Mouse (Mus musculus): ENCODE results near the gene En2. TPM values are rescaled to one million over a fixed set of nuclear protein-coding genes. Genes with fewer than 3 reads are reported as not detected.

Gene En2
- polyA plus RNA-seq, 1 experiment from 2014 or later: not detected

GRCm38 (mm10) chr5:28178322-28178721, 12.8 kb downstream of the En2 start:
- no peak overlapping the region for H3K27ac ChIP-seq (ENCODE audit: low read length)
- no peak overlapping the region for H3K9ac ChIP-seq (replicated peaks; ENCODE audit: low read depth, low read length)
- no peaks in the 10 kb centered on the region for H3K9me3 ChIP-seq (ENCODE audit: control insufficient read depth, low read depth, low read length)
- H3K4me2 ChIP-seq (replicated peaks; ENCODE audit: low read depth, low read length): no peak overlapping the region
- ATAC-seq (ENCODE audit: insufficient number of reproducible peaks, insufficient read depth, low FRiP score, low read depth): no peak
- peaks cover 50% of the 10 kb centered on the region for H3K27me3 ChIP-seq (ENCODE audit: control insufficient read depth, insufficient read depth, low read length)
- no peak overlapping the region for H3K4me3 ChIP-seq (ENCODE audit: low read depth, low read length)
- H3K36me3 ChIP-seq (ENCODE audit: control insufficient read depth, insufficient read depth, low read length): no peaks in the 10 kb centered on the region
- no peaks in the 10 kb centered on the region for H3K4me1 ChIP-seq (ENCODE audit: control insufficient read depth, insufficient read depth, low read length)
- WGBS: 19% methylated on average over 5 of the region's 5 CpGs

- WGBS: 34% methylated on average over 7 of the region's 7 CpGs
- Histone ChIP-seq H3K4me2 (replicated peaks; ENCODE audit: low read depth, low read length) (no peak overlapping the region), H3K9ac (replicated peaks; ENCODE audit: low read depth, low read length) (no peak overlapping the region), H3K36me3 (ENCODE audit: control insufficient read depth, insufficient read depth, low read length) (no peaks in the 10 kb centered on the region), H3K4me1 (ENCODE audit: control insufficient read depth, insufficient read depth, low read length) (no peaks in the 10 kb centered on the region), H3K9me3 (ENCODE audit: control insufficient read depth, low read depth, low read length) (no peaks in the 10 kb centered on the region), H3K27ac (ENCODE audit: low read length) (no peak overlapping the region), H3K27me3 (ENCODE audit: control insufficient read depth, insufficient read depth, low read length) (peaks cover 40% of the 10 kb centered on the region), H3K4me3 (ENCODE audit: low read depth, low read length) (no peak overlapping the region)
- ATAC-seq (ENCODE audit: insufficient number of reproducible peaks, insufficient read depth, low FRiP score, low read depth): no peak
Observed at GRCm38 (mm10) chr5:28179237-28179790, 13.8 kb downstream of the En2 start.

- H3K4me2 ChIP-seq (replicated peaks; ENCODE audit: low read depth, low read length): no peak overlapping the region
- H3K4me3 ChIP-seq (ENCODE audit: low read depth, low read length): no peak overlapping the region
- H3K4me1 ChIP-seq (ENCODE audit: control insufficient read depth, insufficient read depth, low read length): no peaks in the 10 kb centered on the region
- no peaks in the 10 kb centered on the region for H3K9me3 ChIP-seq (ENCODE audit: control insufficient read depth, low read depth, low read length)
- WGBS: 65% methylated on average over 3 of the region's 3 CpGs
- H3K36me3 ChIP-seq (ENCODE audit: control insufficient read depth, insufficient read depth, low read length): no peaks in the 10 kb centered on the region
- no peaks in the 10 kb centered on the region for H3K27me3 ChIP-seq (ENCODE audit: control insufficient read depth, insufficient read depth, low read length)
- H3K27ac ChIP-seq (ENCODE audit: low read length): no peak overlapping the region
- H3K9ac ChIP-seq (replicated peaks; ENCODE audit: low read depth, low read length): no peak overlapping the region
- no peak for ATAC-seq (ENCODE audit: insufficient number of reproducible peaks, insufficient read depth, low FRiP score, low read depth)
Observed at GRCm38 (mm10) chr5:28191201-28192098, 26.0 kb downstream of the En2 start.

- no peak overlapping the region for H3K9ac ChIP-seq (replicated peaks; ENCODE audit: low read depth, low read length)
- no peaks in the 10 kb centered on the region for H3K9me3 ChIP-seq (ENCODE audit: control insufficient read depth, low read depth, low read length)
- ATAC-seq (ENCODE audit: insufficient number of reproducible peaks, insufficient read depth, low FRiP score, low read depth): no peak
- H3K27ac ChIP-seq (ENCODE audit: low read length): no peak overlapping the region
- H3K4me1 ChIP-seq (ENCODE audit: control insufficient read depth, insufficient read depth, low read length): no peaks in the 10 kb centered on the region
- no peaks in the 10 kb centered on the region for H3K27me3 ChIP-seq (ENCODE audit: control insufficient read depth, insufficient read depth, low read length)
- 51% methylated on average over 4 of the region's 4 CpGs for WGBS
- no peaks in the 10 kb centered on the region for H3K36me3 ChIP-seq (ENCODE audit: control insufficient read depth, insufficient read depth, low read length)
- no peak overlapping the region for H3K4me3 ChIP-seq (ENCODE audit: low read depth, low read length)
- no peak overlapping the region for H3K4me2 ChIP-seq (replicated peaks; ENCODE audit: low read depth, low read length)
Observed at GRCm38 (mm10) chr5:28192099-28192454, 26.6 kb downstream of the En2 start.

- Histone ChIP-seq H3K4me1 (ENCODE audit: control insufficient read depth, insufficient read depth, low read length) (no peaks in the 10 kb centered on the region), H3K36me3 (ENCODE audit: control insufficient read depth, insufficient read depth, low read length) (no peaks in the 10 kb centered on the region), H3K9ac (replicated peaks; ENCODE audit: low read depth, low read length) (no peak overlapping the region), H3K4me3 (ENCODE audit: low read depth, low read length) (no peak overlapping the region), H3K27me3 (ENCODE audit: control insufficient read depth, insufficient read depth, low read length) (no peaks in the 10 kb centered on the region), H3K4me2 (replicated peaks; ENCODE audit: low read depth, low read length) (no peak overlapping the region), H3K27ac (ENCODE audit: low read length) (no peak overlapping the region), H3K9me3 (ENCODE audit: control insufficient read depth, low read depth, low read length) (no peaks in the 10 kb centered on the region)
- no peak for ATAC-seq (ENCODE audit: insufficient number of reproducible peaks, insufficient read depth, low FRiP score, low read depth)
- 34% methylated on average over 2 of the region's 2 CpGs for WGBS
Observed at GRCm38 (mm10) chr5:28195473-28195872, 30.0 kb downstream of the En2 start.

GRCm38 (mm10) chr5:28199089-28199873, 33.8 kb downstream of the En2 start:
- H3K4me2 ChIP-seq (replicated peaks; ENCODE audit: low read depth, low read length): no peak overlapping the region
- 49% methylated on average over 7 of the region's 7 CpGs for WGBS
- H3K27me3 ChIP-seq (ENCODE audit: control insufficient read depth, insufficient read depth, low read length): 0 out of 2 replicates have a peak, but pooled peaks cover 2% of the 10 kb centered on the region
- no peaks in the 10 kb centered on the region for H3K4me1 ChIP-seq (ENCODE audit: control insufficient read depth, insufficient read depth, low read length)
- no peak overlapping the region for H3K9ac ChIP-seq (replicated peaks; ENCODE audit: low read depth, low read length)
- H3K4me3 ChIP-seq (ENCODE audit: low read depth, low read length): no peak overlapping the region
- no peak overlapping the region for H3K27ac ChIP-seq (ENCODE audit: low read length)
- no peaks in the 10 kb centered on the region for H3K36me3 ChIP-seq (ENCODE audit: control insufficient read depth, insufficient read depth, low read length)
- H3K9me3 ChIP-seq (ENCODE audit: control insufficient read depth, low read depth, low read length): no peaks in the 10 kb centered on the region
- no peak for ATAC-seq (ENCODE audit: insufficient number of reproducible peaks, insufficient read depth, low FRiP score, low read depth)

GRCm38 (mm10) chr5:28203086-28203485, 37.6 kb downstream of the En2 start:
- Histone ChIP-seq H3K9me3 (ENCODE audit: control insufficient read depth, low read depth, low read length) (no peaks in the 10 kb centered on the region), H3K4me2 (replicated peaks; ENCODE audit: low read depth, low read length) (no peak overlapping the region), H3K27me3 (ENCODE audit: control insufficient read depth, insufficient read depth, low read length) (peaks cover 18% of the 10 kb centered on the region), H3K27ac (ENCODE audit: low read length) (no peak overlapping the region), H3K4me1 (ENCODE audit: control insufficient read depth, insufficient read depth, low read length) (no peaks in the 10 kb centered on the region), H3K36me3 (ENCODE audit: control insufficient read depth, insufficient read depth, low read length) (no peaks in the 10 kb centered on the region), H3K4me3 (ENCODE audit: low read depth, low read length) (no peak overlapping the region), H3K9ac (replicated peaks; ENCODE audit: low read depth, low read length) (no peak overlapping the region)
- ATAC-seq (ENCODE audit: insufficient number of reproducible peaks, insufficient read depth, low FRiP score, low read depth): no peak
- WGBS: 80% methylated on average over 6 of the region's 6 CpGs

- H3K36me3 ChIP-seq (ENCODE audit: control insufficient read depth, insufficient read depth, low read length): no peaks in the 10 kb centered on the region
- WGBS: 40% methylated on average over 2 of the region's 2 CpGs
- ATAC-seq (ENCODE audit: insufficient number of reproducible peaks, insufficient read depth, low FRiP score, low read depth): no peak
- no peaks in the 10 kb centered on the region for H3K9me3 ChIP-seq (ENCODE audit: control insufficient read depth, low read depth, low read length)
- H3K27ac ChIP-seq (ENCODE audit: low read length): no peak overlapping the region
- H3K9ac ChIP-seq (replicated peaks; ENCODE audit: low read depth, low read length): no peak overlapping the region
- H3K4me3 ChIP-seq (ENCODE audit: low read depth, low read length): no peak overlapping the region
- H3K4me2 ChIP-seq (replicated peaks; ENCODE audit: low read depth, low read length): no peak overlapping the region
- peaks cover 31% of the 10 kb centered on the region for H3K27me3 ChIP-seq (ENCODE audit: control insufficient read depth, insufficient read depth, low read length)
- no peaks in the 10 kb centered on the region for H3K4me1 ChIP-seq (ENCODE audit: control insufficient read depth, insufficient read depth, low read length)
Observed at GRCm38 (mm10) chr5:28204678-28205077, 39.2 kb downstream of the En2 start.

Measured in stomach, embryonic 14.5 days (tissue).